Mouse (Mus musculus) MEL (cell line): ENCODE results near the gene Gm1673.

Experiments used
- CTCF ChIP-seq, 3 experiments: IDR thresholded peaks in 2 of 3; conservative IDR thresholded peaks in 1 of 3; 2 replicates each; pipeline ENCODE4 v1.5.1; 2011 to 2012; ENCODE audit warnings: low read length in 3 of 3, low read depth in 2 of 3, mild to moderate bottlenecking in 2 of 3, improper control_type of control experiment in 1 of 3, inconsistent platforms in 1 of 3, mixed read lengths in 1 of 3, moderate library complexity in 1 of 3; ENCODE audit not compliant: control insufficient read depth in 1 of 3, insufficient read depth in 1 of 3, poor library complexity in 1 of 3, severe bottlenecking in 1 of 3
- E2F4 ChIP-seq: IDR thresholded peaks from 2 replicates; pipeline ENCODE4 v1.6.1; 2011; ENCODE audit warnings: low read depth, low read length, improper control_type of control experiment, borderline replicate concordance
- HCFC1 ChIP-seq: IDR thresholded peaks from 2 replicates; pipeline ENCODE4 v1.6.1; 2012; ENCODE audit warnings: low read depth, mild to moderate bottlenecking, inconsistent platforms, low read length, improper control_type of control experiment, moderate library complexity
- MAZ ChIP-seq: IDR thresholded peaks from 2 replicates; pipeline ENCODE4 v1.6.1; 2012; ENCODE audit warnings: low read depth, mild to moderate bottlenecking, inconsistent platforms, low read length, improper control_type of control experiment
- MXI1 ChIP-seq: IDR thresholded peaks from 2 replicates; pipeline ENCODE4 v1.6.1; 2011; ENCODE audit warnings: mild to moderate bottlenecking, low read depth, low read length, improper control_type of control experiment
- NELFE ChIP-seq: IDR thresholded peaks from 2 replicates; pipeline ENCODE4 v1.6.1; 2011; ENCODE audit warnings: low read depth, low read length, improper control_type of control experiment
- POLR2A ChIP-seq, 2 experiments: IDR thresholded peaks; 2 replicates each; pipeline ENCODE4 v1.6.1; 2011 to 2012; ENCODE audit warnings: low read length in 2 of 2, mild to moderate bottlenecking in 2 of 2, control low read depth in 1 of 2, improper control_type of control experiment in 1 of 2, low read depth in 1 of 2, moderate library complexity in 1 of 2; ENCODE audit not compliant: control insufficient read depth in 1 of 2, insufficient read depth in 1 of 2, poor library complexity in 1 of 2
- RCOR1 ChIP-seq: IDR thresholded peaks from 2 replicates; pipeline ENCODE4 v1.6.1; 2012; ENCODE audit warnings: low read depth, mild to moderate bottlenecking, inconsistent platforms, low read length, improper control_type of control experiment
- SIN3A ChIP-seq: IDR thresholded peaks from 2 replicates; pipeline ENCODE4 v1.6.1; 2012; ENCODE audit warnings: low read length, improper control_type of control experiment, inconsistent platforms
- SMC3 ChIP-seq: IDR thresholded peaks from 2 replicates; pipeline ENCODE4 v1.6.1; 2011; ENCODE audit warnings: low read depth, low read length, improper control_type of control experiment
- UBTF ChIP-seq: IDR thresholded peaks from 2 replicates; pipeline ENCODE4 v1.6.1; 2012; ENCODE audit warnings: low read depth, mild to moderate bottlenecking, inconsistent platforms, low read length, improper control_type of control experiment, moderate library complexity, borderline replicate concordance; ENCODE audit not compliant: insufficient read depth
- USF1 ChIP-seq: IDR thresholded peaks from 2 replicates; pipeline ENCODE4 v1.6.1; 2014; ENCODE audit warnings: low read depth, mild to moderate bottlenecking, inconsistent platforms, low read length, improper control_type of control experiment, moderate library complexity
- ZMIZ1 ChIP-seq: IDR thresholded peaks from 2 replicates; pipeline ENCODE4 v1.6.1; 2012; ENCODE audit warnings: low read depth, mild to moderate bottlenecking, inconsistent platforms, low read length, improper control_type of control experiment, moderate library complexity

GRCm38 (mm10) chr5:34002636-34003035 is 19.4 kb downstream of the Gm1673 start:
- no peak for TF ChIP-seq E2F4
- no peak for TF ChIP-seq CTCF (IDR thresholded peaks at IDR 0.05 in 2 of 3, conservative IDR thresholded peaks at IDR 0.05 in 1 of 3; ENCODE audit: control insufficient read depth in 1 of 3, insufficient read depth in 1 of 3, low read depth in 2 of 3, low read length in 3 of 3, poor library complexity in 1 of 3, severe bottlenecking in 1 of 3)
- TF ChIP-seq ZMIZ1: no peak
- TF ChIP-seq POLR2A (IDR thresholded peaks at IDR 0.05; ENCODE audit: control insufficient read depth in 1 of 2, insufficient read depth in 1 of 2, low read depth in 1 of 2, low read length in 2 of 2, poor library complexity in 1 of 2): no peak
- TF ChIP-seq USF1: no peak
- no peak for TF ChIP-seq MXI1
- TF ChIP-seq UBTF: no peak
- TF ChIP-seq RCOR1: no peak
- no peak for TF ChIP-seq MAZ
- no peak for TF ChIP-seq HCFC1
- TF ChIP-seq SMC3: no peak
- TF ChIP-seq NELFE: no peak
- no peak for TF ChIP-seq SIN3A
